Mouse (Mus musculus): ENCODE data around the gene Mtap.

DNA sequence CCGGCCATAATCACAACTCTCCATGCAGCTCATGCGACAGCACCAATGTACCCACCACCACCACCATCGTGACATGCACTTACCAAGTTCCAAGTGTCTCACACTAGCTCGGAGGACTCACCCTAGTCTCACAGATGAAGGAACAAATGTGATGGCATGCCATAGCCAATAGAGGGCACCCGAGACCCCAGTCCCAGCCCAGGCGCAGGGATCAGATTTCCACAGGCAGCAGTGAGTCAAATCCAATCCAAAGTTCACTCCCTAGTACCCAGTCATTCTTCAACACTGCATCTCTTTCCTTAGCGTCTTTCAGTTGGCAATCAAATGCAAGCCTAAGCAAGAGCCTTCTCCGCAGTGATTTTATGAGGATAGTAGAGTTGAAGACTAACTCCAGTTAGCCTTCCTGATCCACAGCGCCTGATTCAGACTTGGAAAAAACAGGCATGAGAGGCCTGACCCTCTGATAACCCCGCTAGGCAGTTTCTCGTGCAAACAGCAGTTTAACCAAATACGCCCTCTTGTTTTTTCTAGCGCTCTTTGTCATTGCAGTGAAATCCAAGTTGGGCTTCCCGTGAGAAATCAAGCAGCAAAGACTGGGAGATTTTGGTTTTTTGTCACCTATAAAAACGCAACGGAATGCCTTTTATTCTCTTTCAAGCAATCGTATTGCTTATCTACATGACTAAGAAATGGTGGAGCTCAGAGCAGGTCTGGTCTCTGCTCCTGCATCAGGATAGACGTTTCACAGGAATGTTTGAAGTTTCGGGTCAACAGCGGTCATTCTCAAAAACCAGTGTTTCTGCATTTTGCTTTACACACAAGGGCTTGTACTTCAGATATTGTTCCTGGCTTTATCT lies 8.6 kb upstream of the Mtap start:
- TF ChIP-seq POLR2A (IDR thresholded peaks at IDR 0.05; ENCODE audit: borderline replicate concordance, extremely low read depth, insufficient read depth, insufficient read length, poor library complexity, severe bottlenecking) = no peak
- peak; percentile 77 for TF ChIP-seq CTCF (IDR thresholded peaks at IDR 0.05; ENCODE audit: borderline replicate concordance, extremely low read depth, insufficient read depth, insufficient read length)

All from brain, embryonic 14.5 days (tissue).